Mouse (Mus musculus) layer of hippocampus, adult 2 months (tissue): ENCODE results near the gene Gm42417. TPM values are rescaled to one million over a fixed set of nuclear protein-coding genes. Genes with fewer than 3 reads are reported as not detected.
"Not testable (repeated sequence)": the region's sequence is repeated elsewhere in the genome, so short reads cannot be mapped to it uniquely, and the experiment has no call there.

Source experiments
- DNase-seq, 2 experiments: peaks; one replicate each; pipeline ENCODE4 v3.0.0; 2022; ENCODE audit warnings: low spot score in 2 of 2
- H3K27ac ChIP-seq: fragments of 200-600 bp; 2 replicates; pipeline ENCODE4 v1.8.1; 2022
- H3K4me3 ChIP-seq: fragments of 200-600 bp; 2 replicates; pipeline ENCODE4 v1.8.1; 2022; ENCODE audit warnings: mild to moderate bottlenecking
- CTCF ChIP-seq: fragments of 200-600 bp; conservative IDR thresholded peaks from 2 replicates; pipeline ENCODE4 v1.8.1; 2022; ENCODE audit warnings: antibody characterized with exemption, mild to moderate bottlenecking, moderate library complexity
- total RNA-seq, 2 experiments: library from RNA; stranded (reverse); gene quantifications; 2 replicates each; pipeline ENCODE4 v1.2.3; 2021

Gm42417 gene
- total RNA-seq, 2 experiments from 2014 or later = not detected

- Histone ChIP-seq H3K27ac (peak overlapping the region; percentile 3; the same call in 1 of the 2 replicates), H3K4me3 (no peak overlapping the region)
- no peak for DNase-seq
- no peak for TF ChIP-seq CTCF
Measured at GRCm38 (mm10) chr1:36547981-36548598, 8.9 kb upstream of the Gm42417 start.

- Histone ChIP-seq H3K27ac (peak within 1 kb of the TSS; percentile 94), H3K4me3 (peak within 1 kb of the TSS; percentile 96)
- DNase-seq = peak; percentile 97 to 99
- peak; percentile 97 for TF ChIP-seq CTCF
Measured at GRCm38 (mm10) chr1:36546888-36547471, 7.8 kb upstream of the Gm42417 start, which contains the start of gene Ankrd39. Gene Ankrd39, minus strand, starts transcription at chr1:36547445.

- peak overlapping the region; percentile 94 for H3K27ac ChIP-seq
- peak; percentile 61 for TF ChIP-seq CTCF
- peak overlapping the region; percentile 96 for H3K4me3 ChIP-seq
- DNase-seq = no peak
Measured at GRCm38 (mm10) chr1:36545845-36546600, 6.8 kb upstream of the Gm42417 start.

- no peak for DNase-seq
- Histone ChIP-seq H3K4me3 (no peak overlapping the region), H3K27ac (no peak overlapping the region)
- no peak for TF ChIP-seq CTCF
Measured at GRCm38 (mm10) chr1:36545382-36545781, 6.2 kb upstream of the Gm42417 start.

GRCm38 (mm10) chr1:36542925-36543324 is 3.7 kb upstream of the Gm42417 start:
- no peak for TF ChIP-seq CTCF
- no peak overlapping the region for H3K27ac ChIP-seq
- DNase-seq = no peak
- H3K4me3 ChIP-seq = no peak overlapping the region

GRCm38 (mm10) chr1:36541844-36542243 is 2.6 kb upstream of the Gm42417 start:
- Histone ChIP-seq H3K4me3 (no peak overlapping the region), H3K27ac (no peak overlapping the region)
- no peak for DNase-seq
- no peak for TF ChIP-seq CTCF

GRCm38 (mm10) chr1:36540807-36541206 is 1.6 kb upstream of the Gm42417 start:
- Histone ChIP-seq H3K27ac (no peak overlapping the region), H3K4me3 (no peak overlapping the region)
- no peak for TF ChIP-seq CTCF
- DNase-seq = no peak

- no peak for TF ChIP-seq CTCF
- no peak for DNase-seq
- H3K27ac ChIP-seq = no peak overlapping the region
- no peak overlapping the region for H3K4me3 ChIP-seq
Measured at GRCm38 (mm10) chr1:36540132-36540531, 903 bp upstream of the Gm42417 start.

GRCm38 (mm10) chr1:36538727-36539126 is 502 bp downstream of the Gm42417 start:
- TF ChIP-seq CTCF = no peak
- no peak for DNase-seq
- Histone ChIP-seq H3K4me3 (no peak overlapping the region), H3K27ac (no peak overlapping the region)

- H3K27ac ChIP-seq, DNase-seq, H3K4me3 ChIP-seq: not testable (repeated sequence)
Measured at GRCm38 (mm10) chr1:36536783-36537182, 2.4 kb downstream of the Gm42417 start, which contains the start of gene Ankrd23. Gene Ankrd23, minus strand, starts transcription at chr1:36536883.

- H3K27ac ChIP-seq = no peak overlapping the region
- H3K4me3 ChIP-seq = no peak overlapping the region
- DNase-seq = no peak
- no peak for TF ChIP-seq CTCF
Measured at GRCm38 (mm10) chr1:36536397-36536728, 2.9 kb downstream of the Gm42417 start.

- no peak overlapping the region for H3K4me3 ChIP-seq
- TF ChIP-seq CTCF = no peak
- DNase-seq = no peak
- H3K27ac ChIP-seq = no peak overlapping the region
Measured at GRCm38 (mm10) chr1:36535477-36536396, 3.5 kb downstream of the Gm42417 start.
